Mouse (Mus musculus) megakaryocyte progenitor cell, adult 5-6 weeks (primary cell): ENCODE measurements around the gene Dnah3. TPM values are rescaled to one million over a fixed set of nuclear protein-coding genes. Genes with fewer than 3 reads are reported as not detected.

Experiments used
- ATAC-seq: replicated peaks from 2 replicates; pipeline ENCODE4 v1.8.0; 2016; ENCODE audit warnings: mild to moderate bottlenecking, moderate TSS enrichment, inconsistent platforms; ENCODE audit not compliant: poor library complexity
- total RNA-seq, 2 experiments: library from RNA; stranded (forward) in 1 of 2; stranded (reverse) in 1 of 2; fragments of 157-497, 149-512 nt in 1 of 2; fragments of 200-1000 nt in 1 of 2; gene quantifications; 2 replicates each; pipeline versions ENCODE4 v1.2.3 to v1.2.4; 2015 to 2017

The Dnah3 gene
- total RNA-seq, 2 experiments from 2014 or later: not detected

DNA sequence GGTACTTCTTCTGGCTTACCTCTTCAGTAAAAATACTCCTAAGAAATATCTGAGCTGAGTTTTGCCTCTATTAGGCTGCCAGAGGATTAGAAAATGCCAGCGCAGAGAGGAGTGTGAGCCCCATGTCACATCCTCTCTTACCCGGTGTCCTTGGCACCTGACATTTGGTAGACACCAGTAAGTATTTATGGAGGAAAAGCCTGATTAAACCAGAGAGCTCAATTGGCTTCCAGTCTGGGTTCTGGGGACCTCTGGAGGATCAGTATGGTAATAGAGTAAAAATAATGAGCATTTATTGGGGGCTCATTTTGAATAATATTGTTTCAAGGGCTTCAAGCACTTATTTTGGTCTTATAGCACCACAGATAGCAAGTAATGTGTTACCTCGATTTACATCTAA, 39.6 kb downstream of the Dnah3 start:
- no peak for ATAC-seq

DNA sequence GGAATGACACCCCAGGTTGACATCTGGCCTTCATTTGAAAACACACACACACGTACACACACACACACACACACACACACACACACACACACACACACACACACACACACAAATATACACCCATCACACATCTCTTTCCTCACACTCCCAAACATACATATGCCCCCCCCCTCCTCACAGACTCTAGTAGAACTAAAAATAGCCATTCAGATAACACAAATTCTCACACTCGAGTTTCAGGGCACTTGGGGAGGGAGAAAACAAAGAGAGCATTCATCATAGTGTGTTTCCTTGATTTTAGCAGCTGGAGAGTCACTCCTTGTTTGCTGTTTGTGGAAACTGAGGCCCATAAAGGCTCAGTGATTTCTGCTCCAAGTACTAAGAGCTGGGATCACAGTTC, 41.1 kb downstream of the Dnah3 start:
- ATAC-seq: no peak

DNA sequence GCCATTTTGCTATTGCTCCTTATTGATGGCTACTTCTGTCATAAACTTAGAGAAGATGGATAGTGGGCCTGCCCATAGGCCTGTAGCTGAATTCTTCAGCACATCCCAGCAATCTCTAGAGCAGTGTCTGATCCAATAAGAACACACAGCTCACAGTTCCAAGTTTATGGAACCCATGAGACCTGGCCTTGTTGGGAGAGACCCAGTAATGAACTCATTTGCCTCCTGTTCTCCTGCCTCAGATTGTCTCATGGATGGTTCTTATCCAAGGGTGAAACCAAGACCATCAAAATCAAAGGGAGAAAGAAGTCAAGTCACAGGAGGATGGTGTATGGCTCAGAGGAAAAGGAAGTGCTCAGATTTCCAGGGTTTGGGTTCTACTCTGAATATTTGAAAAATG, 44.6 kb downstream of the Dnah3 start:
- no peak for ATAC-seq

DNA sequence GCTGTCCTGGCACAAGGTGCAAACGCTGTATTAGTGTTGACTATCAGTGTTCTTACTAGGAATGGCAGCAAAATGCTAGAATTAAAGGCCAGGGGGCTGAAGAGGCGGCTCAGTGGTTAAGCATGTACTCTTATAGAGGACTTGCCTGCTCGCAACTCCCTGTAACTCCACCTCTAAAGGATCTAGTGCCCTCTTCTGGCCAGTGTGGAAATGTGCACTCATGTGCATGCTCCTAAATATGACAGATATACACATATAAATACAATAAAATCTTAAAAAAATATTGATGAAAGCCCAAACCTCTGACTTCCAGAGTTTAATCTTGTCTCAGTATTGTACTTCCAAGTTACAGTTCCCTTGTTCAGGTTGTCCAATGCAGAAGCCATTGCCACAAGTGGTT, 51.1 kb downstream of the Dnah3 start:
- peak; percentile 60; the same call in 1 of the 2 replicates for ATAC-seq

DNA sequence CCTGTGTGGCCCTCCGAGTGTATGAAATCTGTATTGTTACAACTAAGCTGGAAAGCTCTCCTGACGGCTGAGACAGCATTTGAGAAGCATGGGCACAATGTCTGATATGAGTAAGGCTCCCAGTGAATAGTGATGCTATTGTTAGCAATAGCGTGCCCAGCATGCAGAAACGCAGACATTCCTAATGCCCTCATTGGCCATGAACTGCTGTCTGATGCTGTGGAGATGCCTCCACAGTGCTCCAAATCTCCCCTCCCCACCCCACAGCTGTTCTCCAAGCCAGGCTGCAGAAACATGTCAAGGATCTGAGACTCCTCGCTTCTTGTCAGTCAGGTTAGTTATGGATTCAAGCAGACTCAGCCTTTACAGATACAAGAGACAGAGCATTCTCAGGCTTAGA, 58.7 kb downstream of the Dnah3 start:
- no peak for ATAC-seq

DNA sequence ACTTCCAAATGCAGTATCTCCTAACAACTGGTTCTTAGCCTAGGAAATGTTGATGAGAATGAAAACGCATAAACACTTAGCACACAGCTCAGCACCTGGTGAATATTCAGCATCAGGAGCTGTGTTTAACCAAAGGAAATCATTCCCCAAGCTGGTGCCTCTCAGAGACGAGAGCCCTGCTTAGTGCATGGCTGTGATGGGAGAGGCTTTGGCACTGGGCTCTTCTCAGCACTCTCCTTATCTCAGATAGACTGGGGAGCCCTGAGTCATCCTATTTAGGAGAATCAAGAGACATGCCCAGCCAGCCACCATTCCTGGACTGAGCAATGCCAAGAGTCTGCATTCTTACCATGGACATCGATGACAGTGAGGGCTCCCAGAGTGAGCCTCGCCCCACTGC, 60.1 kb downstream of the Dnah3 start:
- ATAC-seq: no peak

DNA sequence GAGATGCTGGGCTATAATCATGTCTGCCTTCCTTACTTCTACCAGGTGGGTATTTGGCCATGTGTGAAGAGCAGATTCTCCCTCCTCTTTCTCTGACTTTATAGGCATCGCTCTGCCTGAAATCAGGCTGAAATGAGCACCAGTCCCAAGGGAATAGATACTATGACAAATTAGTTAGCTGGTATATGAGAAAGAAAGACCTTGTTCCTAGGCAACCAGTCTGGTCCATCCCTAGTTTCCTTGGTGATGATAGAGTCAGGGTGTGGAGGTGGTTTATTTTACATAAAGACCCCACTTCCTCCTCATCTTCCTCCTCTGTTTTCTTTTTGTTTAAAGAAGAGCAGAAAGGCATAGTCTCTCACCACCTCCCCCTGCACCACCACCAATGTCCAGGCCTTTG, 60.5 kb downstream of the Dnah3 start:
- ATAC-seq: no peak

DNA sequence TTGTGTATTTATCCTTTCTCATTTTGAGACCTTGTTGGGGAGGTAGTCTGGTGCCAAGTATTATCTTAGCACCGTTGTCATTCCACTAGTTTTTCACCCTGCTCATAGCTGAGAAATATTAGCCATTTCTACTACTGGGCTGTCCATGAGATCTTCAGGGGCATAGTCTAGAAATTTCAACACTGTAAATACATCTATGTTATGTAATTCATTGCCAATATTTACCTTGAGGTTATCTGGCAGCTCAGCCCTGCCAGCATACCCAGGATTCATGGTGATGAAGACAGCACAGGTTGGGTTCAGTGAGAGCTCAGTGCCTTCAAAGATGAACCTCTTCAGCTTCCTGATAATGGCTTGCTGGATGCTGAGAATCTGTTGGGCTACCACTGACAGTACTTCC, 66.4 kb downstream of the Dnah3 start:
- no peak for ATAC-seq

DNA sequence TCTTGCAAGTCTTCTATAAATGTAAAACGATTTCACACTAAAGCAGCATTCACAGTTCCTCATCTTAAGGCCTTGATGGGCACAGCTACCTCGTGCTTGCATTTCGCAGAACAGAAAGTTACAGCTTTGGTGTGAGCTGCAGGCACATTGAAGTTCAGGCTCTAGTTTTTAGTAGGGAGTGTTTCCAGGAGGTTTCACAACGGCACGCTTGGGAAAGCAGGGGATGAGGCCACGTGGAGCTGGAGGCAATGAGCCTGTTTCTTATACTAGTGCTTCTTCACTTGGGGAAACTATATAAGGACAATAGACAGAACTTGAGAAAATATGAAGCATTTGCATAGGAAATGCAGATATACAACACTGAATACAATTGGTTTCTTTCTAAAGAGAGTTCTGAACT, 98.0 kb downstream of the Dnah3 start:
- no peak for ATAC-seq

DNA sequence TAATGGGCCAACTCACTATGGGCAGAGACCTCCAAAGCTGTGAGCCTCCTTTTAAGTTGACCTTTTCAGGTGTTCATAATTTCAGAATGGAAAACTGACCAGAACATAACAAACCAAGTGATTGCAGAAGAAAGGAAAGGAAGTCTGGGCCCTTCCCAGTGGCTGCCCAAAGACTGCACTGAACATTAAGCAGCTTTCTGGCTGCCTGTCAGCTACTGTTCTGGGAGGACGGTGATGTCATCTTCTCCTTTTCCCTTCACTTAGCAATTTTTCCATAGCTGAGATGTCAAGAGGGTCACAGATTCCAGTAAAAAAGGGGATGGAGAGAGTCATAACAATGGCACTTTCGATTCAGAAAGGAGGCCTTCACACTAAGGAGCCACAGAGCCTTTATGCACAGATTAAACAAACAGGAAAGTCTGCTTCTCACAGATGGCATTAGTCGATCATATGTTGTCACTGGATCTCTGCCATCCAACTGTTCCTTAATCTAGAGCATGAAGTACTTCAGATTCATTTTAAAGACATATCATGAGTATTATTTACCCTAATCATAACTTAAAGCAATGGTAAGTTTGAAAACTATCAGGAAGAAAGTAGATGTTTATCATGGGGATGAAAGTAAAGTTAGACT, 109.7 kb downstream of the Dnah3 start:
- ATAC-seq: no peak

DNA sequence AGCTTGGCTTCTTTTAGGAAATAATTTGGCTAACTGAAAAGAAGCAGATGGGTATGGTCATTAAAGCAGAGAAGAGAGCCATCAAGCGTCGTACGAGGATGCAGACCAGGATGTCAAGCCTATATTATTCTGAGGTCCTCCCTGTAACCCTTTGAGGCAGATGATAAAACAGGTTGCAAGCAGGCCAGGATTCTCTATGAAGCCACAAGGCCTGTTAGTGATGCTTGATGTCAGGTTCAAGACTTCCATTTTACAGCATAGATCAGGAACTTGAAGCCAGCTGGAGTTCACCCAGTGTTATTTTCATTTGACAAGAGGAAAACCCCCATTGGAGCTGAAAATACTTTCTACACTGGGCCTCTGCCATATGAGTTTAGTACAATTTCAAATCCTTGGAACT, 114.9 kb downstream of the Dnah3 start:
- ATAC-seq: no peak

DNA sequence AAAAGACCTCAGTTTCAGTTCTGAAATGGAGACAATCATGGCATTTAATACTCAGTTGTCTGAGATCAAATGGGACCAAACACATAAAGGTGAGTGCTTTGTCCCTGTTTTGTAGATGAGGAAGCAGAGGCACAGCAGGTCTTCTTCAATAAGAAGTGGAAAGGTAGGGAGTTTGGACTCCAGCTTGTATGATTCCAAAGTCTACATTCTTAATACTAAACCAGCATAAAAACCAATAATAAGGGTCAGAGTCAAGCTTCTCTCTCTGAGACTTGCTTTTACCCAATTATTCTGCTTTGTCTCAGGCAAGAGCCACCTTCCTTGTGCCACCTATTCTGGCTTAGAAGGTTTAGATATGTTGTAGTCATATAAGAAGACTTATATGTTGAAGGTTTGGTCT, 116.5 kb downstream of the Dnah3 start:
- ATAC-seq: no peak

DNA sequence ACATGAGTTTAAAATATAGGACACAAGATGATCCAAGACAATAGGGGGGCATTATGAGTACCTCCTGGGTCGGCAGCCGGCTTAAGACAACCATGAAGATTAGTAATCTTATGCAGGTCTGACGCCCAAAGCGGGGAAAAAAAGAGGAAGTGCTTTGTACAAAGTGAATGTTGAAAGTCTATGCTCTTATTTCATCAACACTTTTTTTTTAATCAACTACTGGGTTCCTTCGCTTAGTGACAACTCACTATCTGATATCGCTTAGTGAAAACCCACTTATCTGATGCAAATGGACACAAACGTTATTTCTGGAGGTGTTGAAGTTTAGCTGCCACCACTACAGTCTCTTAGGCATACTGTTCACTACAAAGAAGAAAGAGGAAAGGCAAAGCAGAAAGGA, 117.5 kb downstream of the Dnah3 start:
- ATAC-seq: peak; percentile 69

DNA sequence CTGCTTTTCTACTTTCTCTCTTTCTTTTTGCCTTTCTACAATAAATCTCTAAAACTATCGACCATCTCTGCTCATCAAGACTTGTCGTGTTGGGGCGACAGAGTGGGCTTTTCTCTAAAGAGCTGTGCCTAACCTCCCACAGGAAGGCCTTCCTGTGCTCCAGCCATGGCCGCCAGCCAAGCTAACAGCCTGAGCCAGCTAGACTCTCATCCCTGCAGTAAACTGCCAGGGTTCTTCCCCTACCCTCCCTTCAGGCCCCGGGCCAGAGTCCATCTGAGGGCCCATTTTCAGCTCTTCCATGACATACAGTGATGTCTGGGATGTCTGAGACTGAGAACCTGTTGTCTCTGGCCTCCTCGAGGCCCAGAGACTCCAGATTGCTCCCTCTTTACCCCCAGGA, 118.8 kb downstream of the Dnah3 start:
- no peak for ATAC-seq

DNA sequence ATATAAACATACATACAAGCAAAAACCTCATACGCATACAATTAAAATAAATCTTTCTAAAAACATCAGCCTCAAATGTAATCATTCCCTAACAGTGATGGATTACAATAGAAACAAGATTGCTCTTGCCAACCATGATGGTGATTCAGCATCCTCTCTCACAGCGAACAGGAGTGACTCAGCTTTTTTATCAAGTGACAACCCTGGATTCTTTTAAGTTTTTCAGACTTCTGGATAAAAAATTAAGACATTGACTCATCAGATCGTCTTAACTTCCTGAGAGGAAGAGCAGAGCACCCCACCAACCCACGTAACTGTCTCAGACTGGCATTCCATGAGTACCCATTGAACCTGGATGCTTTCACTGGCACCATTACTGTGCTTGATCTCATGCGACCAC, 120.9 kb downstream of the Dnah3 start:
- ATAC-seq: no peak

DNA sequence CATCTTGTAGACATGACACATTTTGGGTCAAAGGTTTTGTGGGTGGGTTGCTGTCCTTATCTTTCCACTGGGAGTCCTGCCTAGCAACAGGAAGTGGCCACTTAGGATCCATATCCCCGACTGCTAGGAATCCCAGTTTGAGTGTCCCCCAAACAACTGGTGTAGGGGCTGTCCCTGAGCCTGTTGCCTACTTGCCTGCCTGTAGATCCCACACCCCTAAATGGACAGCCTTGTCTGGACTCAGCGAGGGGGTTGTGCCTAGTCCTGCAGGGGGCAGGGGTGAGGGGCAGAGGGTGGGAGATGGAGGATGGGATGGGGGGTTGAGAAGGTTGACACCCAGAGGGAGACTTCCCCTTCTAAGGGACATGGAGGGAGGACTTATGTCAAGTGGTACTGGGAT, 125.8 kb downstream of the Dnah3 start:
- no peak for ATAC-seq

DNA sequence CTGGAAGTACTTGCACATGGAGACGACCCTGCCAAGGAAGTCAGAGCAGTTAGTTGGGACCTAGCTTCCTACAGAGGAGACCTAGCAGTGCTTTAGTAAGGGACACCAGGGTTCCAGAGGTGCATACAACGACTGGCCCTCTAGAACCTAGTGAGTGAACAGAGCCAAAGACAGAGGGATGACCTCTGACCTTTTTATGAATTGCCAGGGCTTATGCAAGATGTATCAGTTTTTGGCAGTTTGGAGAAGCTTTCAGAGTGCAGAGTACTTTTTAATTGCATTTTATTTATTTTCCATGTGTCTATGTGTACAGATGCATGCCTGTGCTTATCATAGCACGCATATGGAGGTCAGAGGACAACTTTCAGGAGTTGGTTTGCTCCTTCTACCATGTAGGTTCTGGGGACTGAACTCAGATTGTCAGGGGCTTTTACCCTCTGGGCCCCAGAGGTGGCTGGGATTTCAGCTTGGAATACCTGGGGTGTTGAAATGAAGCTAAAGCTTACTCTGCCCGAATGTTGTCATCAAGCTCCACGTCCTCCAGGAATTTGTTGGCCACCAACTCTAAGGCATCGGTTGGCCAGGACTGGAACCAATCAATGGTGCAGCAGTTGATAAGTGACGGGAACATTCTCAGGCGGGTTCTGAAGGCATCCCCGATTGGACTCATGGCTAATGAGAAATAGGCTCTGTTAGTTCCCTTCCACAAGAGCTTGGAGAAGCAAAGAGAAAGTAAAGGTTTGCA, 129.3 kb downstream of the Dnah3 start:
- ATAC-seq: no peak

DNA sequence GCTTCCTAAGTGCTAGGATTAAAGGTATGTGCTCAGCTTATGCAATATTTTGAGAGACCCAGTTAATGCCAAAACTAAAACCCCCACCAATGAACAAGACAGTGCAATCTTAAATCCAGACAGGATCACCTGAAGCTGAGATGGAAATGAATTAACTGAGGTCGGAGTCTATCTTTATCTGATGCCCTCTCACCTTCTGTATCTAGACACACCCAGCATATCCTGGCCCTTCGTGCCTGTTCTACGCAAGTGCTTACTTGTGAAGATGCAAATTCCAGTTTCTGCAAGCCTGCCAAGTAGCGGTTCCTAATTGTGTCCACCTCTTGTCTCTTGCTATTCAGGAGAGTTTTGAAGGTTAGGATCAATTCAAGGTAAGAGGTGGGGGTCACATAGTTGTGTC, 129.9 kb downstream of the Dnah3 start:
- ATAC-seq: no peak

DNA sequence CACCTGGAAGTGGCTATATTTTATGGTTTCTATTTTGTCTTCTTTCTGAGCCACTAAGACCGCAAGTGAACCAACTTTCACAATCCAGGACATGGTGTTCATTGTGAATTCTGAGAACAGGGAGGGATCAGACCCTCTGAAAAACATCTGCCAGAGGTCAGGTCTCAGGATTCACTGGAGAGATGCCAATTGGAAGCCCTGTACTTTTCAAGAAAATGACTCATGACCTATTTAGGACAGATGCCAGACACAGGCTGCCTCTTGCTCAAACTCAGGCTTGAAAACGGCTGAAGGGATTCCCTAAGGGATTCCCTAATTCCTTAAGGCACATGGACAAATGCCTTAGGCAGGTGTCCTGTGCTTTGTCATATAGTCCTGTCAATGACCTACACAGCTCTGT, 134.0 kb downstream of the Dnah3 start:
- no peak for ATAC-seq

DNA sequence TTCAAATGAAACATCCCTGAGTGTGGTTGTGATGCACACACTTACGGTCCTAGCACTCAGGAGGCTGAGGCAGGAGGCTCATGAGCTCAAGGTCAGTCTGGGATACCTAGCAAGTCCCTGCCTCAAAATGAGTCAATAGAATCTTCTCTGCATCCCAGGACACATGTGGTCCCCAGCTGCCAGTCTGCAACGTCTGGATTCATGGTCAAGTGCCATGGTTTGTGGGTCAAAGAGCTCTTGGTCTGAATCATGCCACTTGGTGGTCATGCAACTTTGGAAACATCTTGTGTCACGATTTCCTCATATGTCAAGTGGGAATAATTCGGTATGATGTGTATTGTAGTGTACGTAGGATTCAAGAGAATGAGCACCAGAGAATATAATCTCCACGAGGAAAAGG, 134.5 kb downstream of the Dnah3 start:
- ATAC-seq: no peak

DNA sequence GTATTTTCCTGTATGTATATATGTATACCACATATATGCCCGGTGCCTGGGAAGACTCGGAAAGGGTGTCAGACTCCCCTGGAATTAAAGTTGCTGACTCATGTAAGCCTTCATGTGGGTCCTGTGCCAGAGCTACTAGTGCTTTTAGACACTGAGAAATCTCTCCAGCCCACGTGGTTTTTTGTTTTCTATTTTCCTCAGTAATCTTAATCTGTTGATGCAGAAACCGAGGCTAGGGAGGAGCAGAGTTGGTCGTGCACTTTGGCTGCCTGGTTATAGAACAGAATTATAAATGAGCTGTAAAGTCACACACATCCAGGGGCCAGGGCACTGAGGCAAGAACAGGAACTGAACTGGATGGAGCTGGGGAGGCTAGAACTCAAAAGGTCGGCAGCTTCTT, 135.1 kb downstream of the Dnah3 start:
- ATAC-seq: no peak

DNA sequence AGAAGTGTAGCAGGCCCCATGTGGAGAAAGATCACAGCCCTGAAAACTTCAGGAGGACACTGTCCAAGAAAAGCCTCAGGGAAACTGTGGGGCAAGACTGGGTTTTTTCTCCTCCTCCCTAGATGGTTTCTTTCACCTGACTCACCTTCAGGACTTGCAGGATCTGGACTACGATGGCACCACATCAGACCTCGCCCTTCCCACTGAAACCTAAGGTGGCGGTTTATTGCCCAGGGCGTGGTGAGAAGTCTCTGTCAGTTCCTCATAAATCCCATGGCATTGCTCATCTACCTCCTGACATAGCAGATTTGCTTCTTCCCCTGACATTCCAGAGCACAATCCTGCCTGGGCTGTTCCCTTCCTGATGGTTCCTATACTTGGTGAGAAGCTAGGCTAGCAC, 135.6 kb downstream of the Dnah3 start:
- no peak for ATAC-seq

DNA sequence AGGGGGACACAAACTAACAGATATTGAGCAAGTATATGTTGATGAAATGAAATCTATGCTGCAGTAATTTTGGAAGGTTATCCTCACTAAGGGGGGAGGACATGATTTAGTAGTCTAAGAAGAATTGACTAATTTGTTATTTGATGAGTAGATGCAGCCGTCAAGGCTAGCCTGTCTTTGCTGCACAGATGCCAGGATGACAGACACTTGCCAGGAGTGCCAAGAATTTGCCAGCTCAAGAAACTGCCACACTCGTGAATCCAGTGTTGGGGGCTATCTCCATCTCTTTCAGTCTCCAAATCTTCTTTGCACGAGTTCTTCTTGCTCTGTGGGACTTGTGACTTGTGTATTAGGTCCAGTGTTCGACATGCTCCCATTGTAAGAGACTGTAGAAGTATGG, 136.0 kb downstream of the Dnah3 start:
- ATAC-seq: no peak
